Mouse (Mus musculus) limb, embryonic 12.5 days (tissue): ENCODE data around the gene Vamp1. TPM values are rescaled to one million over a fixed set of nuclear protein-coding genes. Genes with fewer than 3 reads are reported as not detected.

Experiments
- ATAC-seq: fragments of 200-750 bp; cut with Nextera tagmentation; 2 replicates; pipeline ENCODE4 v1.8.0; 2017; ENCODE audit warnings: low read depth, moderate TSS enrichment; ENCODE audit not compliant: insufficient number of reproducible peaks, insufficient read depth, low FRiP score, low TSS enrichment
- H3K27ac ChIP-seq: fragments of 300-500 bp; sonication (generic); 2 replicates; pipeline ENCODE4 v1.5.1; 2016; ENCODE audit warnings: mild to moderate bottlenecking, moderate library complexity
- H3K27me3 ChIP-seq: fragments of 300-500 bp; sonication (generic); 2 replicates; pipeline ENCODE4 v1.6.1; 2016; ENCODE audit warnings: mild to moderate bottlenecking, moderate library complexity
- H3K36me3 ChIP-seq: fragments of 300-500 bp; sonication (generic); 2 replicates; pipeline ENCODE4 v1.6.1; 2016; ENCODE audit warnings: mild to moderate bottlenecking, moderate library complexity
- H3K4me1 ChIP-seq: fragments of 300-500 bp; sonication (generic); replicated peaks from 2 replicates; pipeline ENCODE4 v1.6.1; 2016
- H3K4me2 ChIP-seq: fragments of 300-500 bp; sonication (generic); 2 replicates; pipeline ENCODE4 v1.6.1; 2016; ENCODE audit warnings: mild to moderate bottlenecking, moderate library complexity
- H3K4me3 ChIP-seq: fragments of 300-500 bp; sonication (generic); replicated peaks from 2 replicates; pipeline ENCODE4 v1.5.1; 2016; ENCODE audit warnings: mild to moderate bottlenecking
- H3K9ac ChIP-seq: fragments of 300-500 bp; sonication (generic); replicated peaks from 2 replicates; pipeline ENCODE4 v1.6.1; 2016; ENCODE audit warnings: mild to moderate bottlenecking, moderate library complexity
- H3K9me3 ChIP-seq: fragments of 300-500 bp; sonication (generic); 2 replicates; pipeline ENCODE4 v1.6.1; 2016; ENCODE audit warnings: mild to moderate bottlenecking, moderate library complexity
- WGBS: fragments of 180-500 bp; shearing (Covaris S2); methylation state at CpG from one replicate; pipeline ENCODE4 v1.1.7; 2016; 5-methylcytosine and 5-hydroxymethylcytosine counted together
- polyA plus RNA-seq: library from polyadenylated mRNA; unstranded; fragments of >200 nt; fragmentation: Nextera tagmentation; extraction: Ambion mirVana; gene quantifications from 2 replicates; pipeline ENCODE4 v1.2.1, GENCODE M21; 2016

Gene Vamp1
- polyA plus RNA-seq, 1 experiment from 2014 or later = 7.4 TPM

DNA sequence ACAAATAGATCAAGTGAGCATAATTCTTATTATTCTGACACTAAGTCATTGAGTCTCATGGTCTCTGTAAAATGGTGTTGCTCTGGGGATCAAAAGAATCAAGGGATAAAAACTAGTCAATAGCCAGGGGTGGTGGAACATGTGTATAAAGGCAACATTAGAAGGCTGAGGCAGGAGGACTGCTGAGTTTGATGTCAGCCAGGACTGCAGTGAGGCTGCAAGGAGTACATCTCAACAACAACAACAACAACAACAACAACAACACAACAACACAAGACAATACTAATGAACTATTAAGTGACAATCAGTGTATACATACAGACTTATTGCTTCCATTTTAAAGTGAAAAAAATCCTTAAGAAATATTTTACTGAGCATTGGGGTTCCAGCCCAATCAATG lies 24.5 kb upstream of the Vamp1 start:
- Histone ChIP-seq H3K4me3 (peak overlapping the region; percentile 70), H3K9me3 (no peaks in the 10 kb centered on the region), H3K9ac (peak overlapping the region; percentile 72), H3K4me2 (peak overlapping the region; percentile 79), H3K27me3 (no peaks in the 10 kb centered on the region), H3K27ac (peak overlapping the region; percentile 99; the same call in 1 of the 2 replicates), H3K4me1 (peaks cover 5% of the 10 kb centered on the region), H3K36me3 (peaks cover 63% of the 10 kb centered on the region)
- ATAC-seq = no peak

DNA sequence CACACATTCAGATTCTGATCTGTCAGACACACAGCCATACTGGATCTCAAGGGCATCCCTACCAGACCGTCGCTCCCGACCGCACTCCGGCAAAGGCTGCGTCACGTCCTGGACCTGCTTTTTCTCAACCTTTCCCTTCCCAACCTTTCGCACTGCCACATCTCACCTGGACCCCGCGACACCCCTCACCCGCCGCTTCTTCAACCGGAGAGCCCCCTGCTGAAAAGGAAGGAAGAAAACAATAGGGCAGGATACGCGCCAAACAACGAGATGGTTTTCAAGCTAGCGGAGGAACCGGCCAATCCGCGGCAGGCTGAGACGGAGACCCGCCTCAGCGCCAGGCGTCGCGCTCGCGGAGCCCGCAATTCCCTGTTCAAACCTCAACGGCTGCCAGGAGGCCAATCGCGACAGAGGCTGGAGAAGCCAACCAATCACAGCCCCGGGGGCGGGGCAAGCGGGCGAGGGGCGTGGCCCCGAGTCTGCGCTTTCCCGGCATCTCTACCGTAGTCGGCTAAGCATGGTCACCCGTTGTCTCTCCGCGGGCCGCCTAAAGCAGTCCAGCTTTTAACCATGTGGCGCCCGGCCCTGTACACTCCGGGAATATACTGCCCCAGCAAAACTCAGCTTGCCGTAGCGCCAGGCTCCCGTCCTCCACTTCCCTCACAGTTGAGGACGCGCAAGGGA lies 23.9 kb upstream of the Vamp1 start, which contains the start of the genes Ncapd2 and Mrpl51:
Gene Ncapd2, minus strand, starts transcription at position 370 of the 684 bp plus-strand sequence.
Gene Mrpl51, plus strand, starts transcription at position 470 of the 684 bp plus-strand sequence.
- Histone ChIP-seq H3K4me2 (peak within 1 kb of the TSS; percentile 79), H3K27ac (peak within 1 kb of the TSS; percentile 99), H3K4me1 (peaks cover 5% of the 10 kb centered on the region), H3K9me3 (no peaks in the 10 kb centered on the region), H3K36me3 (peaks cover 58% of the 10 kb centered on the region), H3K4me3 (peak within 1 kb of the TSS; percentile 70), H3K27me3 (no peaks in the 10 kb centered on the region), H3K9ac (peak within 1 kb of the TSS; percentile 79)
- ATAC-seq = peak; percentile 96
- WGBS = under 1% methylated on average over 54 of the region's 54 CpGs

DNA sequence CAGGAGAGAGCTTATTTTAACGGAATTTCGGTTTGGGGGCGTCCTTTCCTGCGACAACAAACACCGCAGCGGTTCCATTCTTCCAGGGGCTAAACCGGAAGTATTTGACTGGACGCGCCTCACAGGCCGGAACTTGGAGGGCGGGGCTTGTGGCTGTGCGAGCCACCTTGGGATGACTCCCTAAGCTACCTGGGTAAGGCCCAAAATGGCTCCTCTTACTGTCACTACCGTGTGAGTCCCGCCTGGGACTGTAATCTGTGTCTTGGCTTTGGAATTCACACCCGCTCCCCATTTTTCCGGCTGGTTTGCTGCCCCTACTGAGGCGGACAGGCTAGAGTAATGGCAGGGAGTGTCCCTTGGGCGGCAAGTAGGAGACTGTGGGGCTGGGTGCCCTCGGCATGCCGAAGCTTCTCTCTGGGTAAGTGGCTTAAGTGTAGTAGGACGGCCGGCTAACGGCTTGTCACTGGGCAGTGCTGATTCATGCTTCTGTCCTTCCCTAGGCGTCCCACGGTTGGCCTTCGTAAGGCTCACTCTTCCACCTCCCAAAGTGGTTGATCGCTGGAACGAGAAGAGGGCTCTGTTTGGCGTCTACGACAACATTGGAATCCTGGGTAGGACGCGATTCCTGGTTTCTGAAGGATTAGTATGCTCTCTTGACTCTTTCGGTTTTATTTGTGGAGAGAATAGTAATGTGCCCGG lies 23.2 kb upstream of the Vamp1 start:
- no peaks in the 10 kb centered on the region for H3K9me3 ChIP-seq
- H3K9ac ChIP-seq = peak overlapping the region; percentile 79
- peak overlapping the region; percentile 79 for H3K4me2 ChIP-seq
- H3K4me1 ChIP-seq = peaks cover 5% of the 10 kb centered on the region
- peak; percentile 94 for ATAC-seq
- peaks cover 51% of the 10 kb centered on the region for H3K36me3 ChIP-seq
- peak overlapping the region; percentile 70 for H3K4me3 ChIP-seq
- H3K27ac ChIP-seq = peak overlapping the region; percentile 99
- H3K27me3 ChIP-seq = no peaks in the 10 kb centered on the region
- under 1% methylated on average over 34 of the region's 34 CpGs for WGBS

DNA sequence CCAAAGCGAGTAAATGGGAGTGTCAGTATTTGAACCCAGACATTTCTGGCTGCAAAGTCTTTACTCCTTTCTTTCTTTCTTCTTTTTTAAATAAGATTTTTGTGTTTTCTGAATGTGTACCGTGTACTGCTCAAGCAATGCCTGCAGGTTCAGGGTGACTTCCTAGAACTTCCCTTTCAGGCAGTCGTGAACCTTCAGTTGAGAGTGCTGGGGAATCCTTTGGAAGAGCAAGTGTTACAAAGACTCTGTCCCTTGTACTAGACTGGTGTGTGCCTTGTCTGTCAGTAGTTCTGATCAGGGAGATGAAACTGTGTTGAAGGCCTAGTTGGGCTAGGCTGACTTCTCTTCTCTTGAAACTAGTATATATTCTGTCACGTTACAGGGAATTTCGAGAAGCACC lies 22.5 kb upstream of the Vamp1 start:
- Histone ChIP-seq H3K9me3 (no peaks in the 10 kb centered on the region), H3K27ac (peak overlapping the region; percentile 99), H3K27me3 (no peaks in the 10 kb centered on the region), H3K4me1 (peaks cover 5% of the 10 kb centered on the region), H3K36me3 (peaks cover 44% of the 10 kb centered on the region), H3K4me2 (peak overlapping the region; percentile 79), H3K4me3 (peak overlapping the region; percentile 70), H3K9ac (peak overlapping the region; percentile 79)
- no peak for ATAC-seq
- 43% methylated on average over 5 of the region's 5 CpGs for WGBS

DNA sequence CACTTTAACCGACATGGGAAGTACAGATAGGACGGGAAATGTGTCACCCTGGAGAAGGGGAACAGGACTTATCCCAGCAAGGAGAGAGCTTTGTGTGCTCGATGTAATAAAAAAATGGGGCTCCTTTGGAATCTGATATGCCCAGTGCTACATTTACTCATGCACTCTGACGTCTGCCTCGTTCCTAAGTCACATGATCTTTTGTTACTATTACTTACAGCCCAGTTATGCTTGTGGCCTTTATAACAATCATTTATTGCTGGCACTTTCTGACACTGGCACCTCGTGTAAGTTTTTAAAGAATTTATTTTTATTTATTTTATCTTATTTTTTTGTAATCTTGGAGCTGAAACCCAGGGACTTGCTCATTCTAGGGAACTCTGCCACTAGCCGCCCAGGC lies 22.0 kb upstream of the Vamp1 start:
- H3K4me2 ChIP-seq = peak overlapping the region; percentile 79
- H3K36me3 ChIP-seq = peaks cover 39% of the 10 kb centered on the region
- H3K9me3 ChIP-seq = no peaks in the 10 kb centered on the region
- peak overlapping the region; percentile 3; the same call in 1 of the 2 replicates for H3K4me3 ChIP-seq
- peaks cover 5% of the 10 kb centered on the region for H3K4me1 ChIP-seq
- H3K27ac ChIP-seq = no peak overlapping the region
- no peak for ATAC-seq
- no peak overlapping the region for H3K9ac ChIP-seq
- 71% methylated on average over 7 of the region's 7 CpGs for WGBS
- H3K27me3 ChIP-seq = no peaks in the 10 kb centered on the region

DNA sequence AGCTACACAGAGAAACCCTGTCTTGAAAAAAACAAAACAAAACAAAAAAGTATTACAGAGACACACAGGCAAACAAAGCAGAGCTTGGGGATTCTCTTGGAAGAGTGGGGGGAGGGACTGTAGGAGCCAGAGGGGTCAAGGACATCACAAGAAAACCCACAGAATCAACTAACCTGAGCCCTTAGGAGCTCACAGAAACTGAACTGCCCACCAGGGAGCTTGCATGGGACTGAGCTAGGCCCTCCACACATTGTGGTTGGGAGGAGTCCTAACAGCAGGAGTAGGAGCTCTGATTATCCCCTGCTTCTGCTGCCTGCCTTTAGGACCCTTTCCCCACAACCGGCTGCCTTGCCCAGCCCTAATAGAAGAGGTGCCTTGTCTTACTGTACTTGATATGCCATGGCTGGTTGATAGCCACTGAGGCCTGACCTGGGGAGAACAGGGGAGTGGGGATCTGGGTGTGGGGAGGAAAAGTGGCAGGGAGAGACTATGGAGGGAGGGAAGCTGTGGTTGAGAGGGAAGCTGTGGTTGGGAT lies 19.7 kb upstream of the Vamp1 start:
- no peaks in the 10 kb centered on the region for H3K27me3 ChIP-seq
- no peaks in the 10 kb centered on the region for H3K9me3 ChIP-seq
- H3K27ac ChIP-seq = no peak overlapping the region
- no peak overlapping the region for H3K4me3 ChIP-seq
- WGBS = 59% methylated on average over 1 of the region's 1 CpGs
- ATAC-seq = no peak
- no peak overlapping the region for H3K4me2 ChIP-seq
- peaks cover 26% of the 10 kb centered on the region for H3K36me3 ChIP-seq
- H3K9ac ChIP-seq = no peak overlapping the region
- H3K4me1 ChIP-seq = peaks cover 5% of the 10 kb centered on the region

DNA sequence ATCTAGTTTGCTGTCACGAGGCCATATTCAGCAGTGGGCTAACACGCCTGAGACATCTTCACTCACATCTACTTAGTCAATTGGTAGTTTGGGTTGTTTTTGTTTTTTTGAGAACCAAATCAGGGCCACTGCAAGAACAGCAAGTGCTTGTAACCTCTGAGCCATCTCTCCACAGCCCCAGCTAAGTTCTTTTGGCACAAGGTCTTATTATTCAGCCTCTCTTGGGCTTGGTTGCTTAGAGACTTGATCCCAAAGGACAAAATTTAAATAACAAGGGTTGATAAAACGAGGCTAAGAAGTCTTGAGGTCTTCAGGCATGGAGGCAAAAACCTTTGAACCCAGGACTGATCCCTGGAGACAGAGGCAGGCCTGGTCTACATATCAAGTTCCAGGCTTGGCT lies 19.1 kb upstream of the Vamp1 start:
- Histone ChIP-seq H3K36me3 (peaks cover 26% of the 10 kb centered on the region), H3K9me3 (no peaks in the 10 kb centered on the region), H3K27ac (no peak overlapping the region), H3K4me1 (peaks cover 5% of the 10 kb centered on the region), H3K4me2 (no peak overlapping the region), H3K9ac (no peak overlapping the region), H3K27me3 (no peaks in the 10 kb centered on the region), H3K4me3 (no peak overlapping the region)
- 72% methylated on average over 3 of the region's 3 CpGs for WGBS
- ATAC-seq = no peak

DNA sequence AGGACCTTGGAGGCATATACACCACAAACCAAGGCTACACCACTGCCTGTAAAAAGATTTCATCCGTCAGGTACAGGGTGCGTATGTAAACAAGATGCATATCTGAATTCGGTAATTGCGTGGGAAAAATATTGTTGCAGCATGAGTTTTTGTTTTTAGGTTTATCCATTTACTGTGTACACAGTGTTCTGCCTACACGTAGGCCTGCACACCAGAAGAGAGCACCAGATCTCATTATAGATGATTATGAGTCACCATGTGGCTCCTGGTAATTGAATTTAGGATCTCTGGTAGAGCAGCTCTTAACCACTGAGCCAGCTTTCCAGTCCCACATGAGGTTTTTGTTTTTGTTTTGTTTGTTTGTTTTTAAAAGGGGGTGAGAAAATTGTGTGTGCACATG lies 18.2 kb upstream of the Vamp1 start:
- Histone ChIP-seq H3K36me3 (peaks cover 26% of the 10 kb centered on the region), H3K4me2 (no peak overlapping the region), H3K27me3 (no peaks in the 10 kb centered on the region), H3K4me1 (peaks cover 5% of the 10 kb centered on the region), H3K9me3 (no peaks in the 10 kb centered on the region), H3K4me3 (no peak overlapping the region), H3K9ac (no peak overlapping the region), H3K27ac (no peak overlapping the region)
- ATAC-seq = no peak
- 82% methylated on average over 5 of the region's 5 CpGs for WGBS

DNA sequence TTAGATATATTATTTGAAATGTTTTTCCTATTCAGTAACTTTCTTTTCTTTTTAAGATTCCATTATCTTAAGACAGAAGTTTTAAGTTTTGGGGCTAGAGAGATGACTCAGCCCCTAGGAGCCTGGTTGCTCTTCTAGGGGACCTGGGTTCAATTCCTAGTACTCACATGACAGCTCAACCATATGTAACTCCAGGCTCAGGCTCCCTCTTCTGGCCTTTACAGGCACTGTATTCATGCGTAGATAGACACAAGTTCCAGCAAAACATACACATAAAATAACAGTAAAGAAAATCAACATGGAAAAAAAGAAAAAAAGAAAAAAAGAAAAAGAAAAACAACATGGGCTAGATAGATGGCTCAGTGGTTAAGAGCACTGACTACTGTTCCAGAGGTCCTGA lies 4.9 kb upstream of the Vamp1 start:
- Histone ChIP-seq H3K4me2 (no peak overlapping the region), H3K27me3 (peaks cover 11% of the 10 kb centered on the region), H3K9me3 (no peaks in the 10 kb centered on the region), H3K27ac (no peak overlapping the region), H3K36me3 (no peaks in the 10 kb centered on the region), H3K9ac (no peak overlapping the region), H3K4me3 (no peak overlapping the region), H3K4me1 (no peaks in the 10 kb centered on the region)
- 89% methylated on average over 1 of the region's 1 CpGs for WGBS
- no peak for ATAC-seq

DNA sequence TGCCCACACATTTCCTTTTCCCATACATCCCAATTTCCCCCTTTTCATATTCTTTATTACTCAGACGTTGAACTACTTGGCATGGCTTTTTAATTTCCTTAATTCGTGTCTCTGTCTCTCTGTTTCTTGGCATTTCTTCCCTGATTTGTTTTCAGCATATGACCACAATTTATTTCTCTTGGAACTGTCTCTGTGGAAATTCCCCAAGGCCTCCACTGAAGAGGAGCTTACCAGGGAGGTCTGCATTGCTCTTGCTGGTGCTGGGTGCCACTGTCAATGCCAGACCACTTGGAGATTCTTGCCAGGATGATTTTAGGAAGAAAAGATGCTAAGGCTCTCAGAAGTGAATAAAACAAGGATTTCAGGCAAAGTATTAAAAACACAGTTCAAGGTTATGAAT lies 2.7 kb upstream of the Vamp1 start:
- no peak overlapping the region for H3K9ac ChIP-seq
- no peak for ATAC-seq
- peaks cover 6% of the 10 kb centered on the region; the same call in 1 of the 2 replicates for H3K4me1 ChIP-seq
- H3K4me3 ChIP-seq = no peak overlapping the region
- H3K27ac ChIP-seq = no peak overlapping the region
- H3K36me3 ChIP-seq = no peaks in the 10 kb centered on the region
- peaks cover 11% of the 10 kb centered on the region for H3K27me3 ChIP-seq
- H3K9me3 ChIP-seq = no peaks in the 10 kb centered on the region
- H3K4me2 ChIP-seq = no peak overlapping the region
- WGBS = 38% methylated on average over 2 of the region's 2 CpGs

DNA sequence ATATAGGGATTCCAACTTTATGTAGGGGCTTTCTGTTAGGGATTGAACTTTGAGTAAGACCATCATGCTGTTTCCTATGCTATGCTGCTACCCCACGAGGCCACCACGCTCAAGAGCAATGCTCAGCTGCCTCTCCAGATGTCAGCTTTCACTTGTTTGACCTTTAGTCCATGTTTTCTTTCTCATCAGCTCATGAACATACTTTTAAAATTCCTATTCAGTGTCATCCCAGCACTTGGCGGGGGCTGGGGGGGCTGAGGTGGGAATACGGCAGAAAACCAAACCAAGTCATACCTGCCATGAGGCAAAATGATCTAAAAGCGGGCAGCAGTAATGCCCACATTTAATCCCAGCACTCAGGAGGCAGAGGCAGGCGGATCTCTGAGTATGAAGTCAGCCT lies 2.2 kb upstream of the Vamp1 start:
- H3K9ac ChIP-seq = no peak overlapping the region
- 74% methylated on average over 6 of the region's 6 CpGs for WGBS
- no peaks in the 10 kb centered on the region for H3K9me3 ChIP-seq
- no peak for ATAC-seq
- H3K4me3 ChIP-seq = no peak overlapping the region
- H3K27ac ChIP-seq = no peak overlapping the region
- peaks cover 6% of the 10 kb centered on the region; the same call in 1 of the 2 replicates for H3K4me1 ChIP-seq
- H3K27me3 ChIP-seq = peaks cover 11% of the 10 kb centered on the region
- H3K4me2 ChIP-seq = no peak overlapping the region
- H3K36me3 ChIP-seq = no peaks in the 10 kb centered on the region
